Mouse (Mus musculus) cerebellum, postnatal 4 days (tissue): ENCODE measurements around the gene Olfr1494.
A peak's percentile ranks its signal among the peaks of the same experiment; 100 is the strongest.

Source experiments
- DNase-seq, 2 experiments: peaks; one replicate each; pipeline ENCODE4 v3.0.0; 2022; ENCODE audit warnings: low spot score in 2 of 2, mixed read lengths in 1 of 2

Olfr1494 gene

GRCm38 (mm10) chr19:13739428-13739827 lies at the start of gene Olfr1494:
Olfr1494 (plus strand) TSS chr19:13739728.
- no peak for DNase-seq

GRCm38 (mm10) chr19:13696968-13697367 lies 42.6 kb upstream of the Olfr1494 start, which contains the start of gene Olfr1491:
Olfr1491 (plus strand) TSS chr19:13697268.
- DNase-seq = no peak

GRCm38 (mm10) chr19:13722978-13723377 lies 16.6 kb upstream of the Olfr1494 start, which contains the start of gene Olfr1493-ps1:
Olfr1493-ps1 (plus strand) TSS chr19:13723278.
- no peak for DNase-seq

DNA sequence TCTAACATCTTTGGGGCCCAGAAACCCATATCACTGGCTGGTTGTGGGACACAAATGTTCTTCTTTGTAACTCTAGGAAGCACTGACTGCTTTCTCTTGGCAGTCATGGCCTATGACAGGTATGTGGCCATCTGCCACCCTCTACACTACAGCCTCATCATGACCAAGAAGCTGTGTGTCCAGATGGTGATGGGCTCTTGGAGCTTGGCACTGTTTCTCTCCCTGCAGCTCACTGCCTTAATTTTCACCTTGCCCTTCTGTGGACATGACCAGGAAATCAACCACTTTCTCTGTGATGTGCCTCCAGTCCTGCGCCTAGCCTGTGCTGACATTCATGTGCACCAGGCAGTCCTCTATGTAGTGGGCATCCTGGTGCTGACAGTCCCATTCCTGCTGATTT lies 9.8 kb downstream of the Olfr1494 start:
- peak in 1 of 2 experiments; percentile 8 for DNase-seq

DNA sequence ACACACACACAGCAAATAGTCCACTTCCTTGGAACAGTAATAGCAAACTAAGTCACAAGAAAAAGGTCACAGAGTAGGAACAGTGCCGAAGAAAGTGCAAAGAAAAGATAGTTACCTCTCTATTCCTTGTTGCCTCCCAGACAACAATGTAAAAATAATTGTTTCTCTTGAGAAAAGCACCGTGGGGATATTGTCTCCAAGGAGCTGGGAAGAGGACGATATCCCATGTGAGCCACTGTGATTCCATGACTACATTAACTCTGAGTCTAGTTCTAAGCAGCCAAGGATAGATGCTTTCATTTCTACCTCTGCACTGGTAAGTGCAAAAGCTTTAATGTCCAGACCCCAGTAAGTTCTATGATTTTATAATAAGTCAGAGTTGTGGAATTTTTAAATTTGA lies 24.8 kb downstream of the Olfr1494 start, which contains the start of gene Olfr1495:
TSS of gene Olfr1495 (plus strand) at position 301 of the 400 bp plus-strand sequence.
- no peak for DNase-seq

DNA sequence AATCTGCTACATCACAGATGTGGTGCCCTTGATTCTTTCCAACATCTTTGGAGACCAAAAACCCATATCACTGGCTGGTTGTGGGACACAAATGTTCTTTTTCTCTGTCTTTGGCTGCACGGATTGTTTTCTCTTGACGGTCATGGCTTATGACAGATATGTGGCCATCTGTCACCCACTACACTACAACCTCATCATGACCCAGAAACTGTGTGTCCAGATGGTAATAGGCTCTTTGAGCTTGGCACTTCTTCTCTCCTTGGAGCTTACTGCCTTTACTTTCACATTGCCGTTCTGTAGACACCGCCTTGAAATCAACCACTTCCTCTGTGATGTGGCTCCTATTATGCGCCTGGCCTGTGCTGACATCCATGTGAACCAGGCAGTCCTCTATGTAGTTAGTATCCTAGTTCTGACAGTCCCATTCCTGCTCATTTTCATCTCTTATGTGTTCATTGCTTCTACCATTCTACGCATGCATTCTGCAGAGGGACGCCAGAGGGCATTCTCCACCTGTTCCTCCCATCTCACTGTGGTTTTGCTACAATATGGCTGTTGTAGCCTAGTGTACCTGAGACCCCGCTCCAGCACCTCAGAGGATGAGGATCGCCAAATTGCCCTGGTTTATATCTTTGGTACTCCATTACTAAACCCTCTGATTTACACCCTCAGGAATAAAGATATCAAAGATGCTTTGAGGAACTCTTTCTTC lies 29.2 kb downstream of the Olfr1494 start:
- no peak for DNase-seq

DNA sequence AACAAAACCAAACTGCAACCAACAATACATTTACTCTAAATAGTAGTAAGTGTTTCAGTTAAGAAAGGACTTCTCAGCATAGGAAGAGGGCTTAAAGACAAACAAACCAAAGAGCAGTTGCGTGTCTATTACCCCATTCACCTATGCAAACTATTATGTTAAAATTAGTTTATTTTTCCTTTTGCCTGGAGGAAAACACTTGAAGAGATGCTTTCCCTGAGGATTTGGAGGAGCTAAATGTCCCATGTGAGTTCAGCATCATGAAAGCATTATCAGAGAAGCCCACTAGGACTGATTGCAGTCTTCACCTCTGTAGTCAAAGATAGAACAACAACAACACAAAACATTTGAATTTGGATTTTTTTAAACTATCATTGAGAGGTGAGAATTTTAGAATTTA lies 38.0 kb downstream of the Olfr1494 start, which contains the start of gene Olfr1496:
TSS of gene Olfr1496 (plus strand) at position 301 of the 400 bp plus-strand sequence.
- no peak for DNase-seq

- DNase-seq = no peak
Observed at GRCm38 (mm10) chr19:13798102-13798501, 58.6 kb downstream of the Olfr1494 start, which contains the start of gene Olfr1497. Olfr1497 (minus strand) TSS chr19:13798202.
